Mouse (Mus musculus) lung, postnatal 0 days (tissue): ENCODE results near the gene Ppfia1.
A peak's percentile ranks its signal among the peaks of the same experiment; 100 is the strongest.

Experiments used
- CTCF ChIP-seq: IDR thresholded peaks from 2 replicates; pipeline ENCODE4 v1.5.1; 2016; ENCODE audit warnings: antibody characterized with exemption, mild to moderate bottlenecking
- EP300 ChIP-seq: IDR thresholded peaks from 2 replicates; pipeline ENCODE4 v1.6.1; 2016; ENCODE audit warnings: antibody characterized with exemption, mild to moderate bottlenecking, control low read depth

DNA sequence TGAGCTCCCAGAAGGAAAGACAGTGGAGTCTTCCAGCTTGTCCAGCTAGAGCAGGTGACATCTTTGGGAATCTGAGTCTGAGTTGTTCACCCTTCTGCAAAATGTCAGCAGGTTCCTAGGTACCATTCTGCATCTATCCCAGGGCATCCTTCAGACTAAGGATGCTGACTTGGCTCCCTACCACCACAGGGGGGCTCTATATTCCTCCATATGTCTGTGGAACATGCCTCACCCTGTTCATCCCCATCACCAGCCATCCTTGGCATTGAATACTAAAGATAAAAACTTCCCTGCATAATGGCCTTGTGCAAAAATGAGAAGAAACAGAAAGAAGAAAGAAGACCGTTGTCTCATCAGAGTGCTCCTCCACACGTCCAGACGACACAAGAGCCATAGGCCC is 36.0 kb upstream of the Ppfia1 start:
- TF ChIP-seq CTCF (peak; percentile 48), EP300 (no peak)
